Mouse (Mus musculus): ENCODE measurements around the gene Hrh1. TPM values are rescaled to one million over a fixed set of nuclear protein-coding genes. Genes with fewer than 3 reads are reported as not detected.
A peak's percentile ranks its signal among the peaks of the same experiment; 100 is the strongest.

Hrh1 gene
- polyA plus RNA-seq (2015; fragmentation: Nextera tagmentation; extraction: Ambion mirVana), result 0.05 and 0.19 TPM in 2 replicates

- peak; percentile 43 for DNase-seq (ENCODE audit: low spot score)
Observed at GRCm38 (mm10) chr6:114397691-114398217, at the start of gene Hrh1. Gene Hrh1 (plus strand): TSS chr6:114397936.

GRCm38 (mm10) chr6:114354635-114355034, 43.1 kb upstream of the Hrh1 start:
- DNase-seq (ENCODE audit: low spot score) (no peak), ATAC-seq (no peak)
- no peak overlapping the region for H3K27ac ChIP-seq (ENCODE audit: low read length)
- H3K4me2 ChIP-seq (replicated peaks; ENCODE audit: low read depth, low read length), result no peak overlapping the region
- H3K4me1 ChIP-seq (ENCODE audit: insufficient read depth, low read depth, low read length), result no peaks in the 10 kb centered on the region
- 43% methylated on average over 4 of the region's 4 CpGs for WGBS
- H3K36me3 ChIP-seq (ENCODE audit: insufficient read depth, low read length), result no peaks in the 10 kb centered on the region
- H3K4me3 ChIP-seq (ENCODE audit: low read depth, low read length), result no peak overlapping the region
- no peak overlapping the region for H3K9ac ChIP-seq (replicated peaks; ENCODE audit: low read depth)
- H3K27me3 ChIP-seq (replicated peaks; ENCODE audit: insufficient read depth, low read length), result no peaks in the 10 kb centered on the region
- TF ChIP-seq EP300 (IDR thresholded peaks at IDR 0.05) (no peak), CTCF (IDR thresholded peaks at IDR 0.05) (no peak)
- no peaks in the 10 kb centered on the region for H3K9me3 ChIP-seq (ENCODE audit: low read length)

More at GRCm38 (mm10) chr6:114397691-114398217, at the start of gene Hrh1:
- Histone ChIP-seq H3K27me3 (replicated peaks; ENCODE audit: insufficient read depth, low read length) (peaks cover 26% of the 10 kb centered on the region), H3K27ac (ENCODE audit: low read length) (no peak within 1 kb of the TSS), H3K4me3 (ENCODE audit: low read depth, low read length) (peak within 1 kb of the TSS; percentile 39), H3K36me3 (ENCODE audit: insufficient read depth, low read length) (no peaks in the 10 kb centered on the region), H3K9ac (replicated peaks; ENCODE audit: low read depth) (no peak within 1 kb of the TSS), H3K4me2 (replicated peaks; ENCODE audit: low read depth, low read length) (peak within 1 kb of the TSS; percentile 70), H3K4me1 (ENCODE audit: insufficient read depth, low read depth, low read length) (peaks cover 2% of the 10 kb centered on the region; the same call in 1 of the 2 replicates), H3K9me3 (ENCODE audit: low read length) (no peaks in the 10 kb centered on the region)
- WGBS, result 3% methylated on average over 32 of the region's 56 CpGs
- TF ChIP-seq CTCF (IDR thresholded peaks at IDR 0.05) (no peak), EP300 (IDR thresholded peaks at IDR 0.05) (no peak)
- ATAC-seq, result peak; percentile 41

GRCm38 (mm10) chr6:114358171-114358570, 39.6 kb upstream of the Hrh1 start:
- H3K4me3 ChIP-seq (ENCODE audit: low read depth, low read length), result no peak overlapping the region
- no peak overlapping the region for H3K27ac ChIP-seq (ENCODE audit: low read length)
- H3K27me3 ChIP-seq (replicated peaks; ENCODE audit: insufficient read depth, low read length), result no peaks in the 10 kb centered on the region
- no peaks in the 10 kb centered on the region for H3K4me1 ChIP-seq (ENCODE audit: insufficient read depth, low read depth, low read length)
- H3K9me3 ChIP-seq (ENCODE audit: low read length), result no peaks in the 10 kb centered on the region
- ATAC-seq (no peak), DNase-seq (ENCODE audit: low spot score) (no peak)
- no peak overlapping the region for H3K4me2 ChIP-seq (replicated peaks; ENCODE audit: low read depth, low read length)
- no peaks in the 10 kb centered on the region for H3K36me3 ChIP-seq (ENCODE audit: insufficient read depth, low read length)
- H3K9ac ChIP-seq (replicated peaks; ENCODE audit: low read depth), result no peak overlapping the region
- 32% methylated on average over 3 of the region's 3 CpGs for WGBS
- TF ChIP-seq CTCF (IDR thresholded peaks at IDR 0.05), result no peak
- no peak for TF ChIP-seq EP300 (IDR thresholded peaks at IDR 0.05)

- DNase-seq (ENCODE audit: low spot score) (no peak), ATAC-seq (no peak)
- Histone ChIP-seq H3K4me2 (replicated peaks; ENCODE audit: low read depth, low read length) (no peak overlapping the region), H3K36me3 (ENCODE audit: insufficient read depth, low read length) (no peaks in the 10 kb centered on the region), H3K27ac (ENCODE audit: low read length) (no peak overlapping the region), H3K9me3 (ENCODE audit: low read length) (no peaks in the 10 kb centered on the region), H3K4me3 (ENCODE audit: low read depth, low read length) (no peak overlapping the region), H3K27me3 (replicated peaks; ENCODE audit: insufficient read depth, low read length) (no peaks in the 10 kb centered on the region), H3K4me1 (ENCODE audit: insufficient read depth, low read depth, low read length) (no peaks in the 10 kb centered on the region), H3K9ac (replicated peaks; ENCODE audit: low read depth) (no peak overlapping the region)
- 54% methylated on average over 4 of the region's 4 CpGs for WGBS
- TF ChIP-seq EP300 (IDR thresholded peaks at IDR 0.05) (no peak), CTCF (IDR thresholded peaks at IDR 0.05) (no peak)
Observed at GRCm38 (mm10) chr6:114362355-114362754, 35.4 kb upstream of the Hrh1 start.

GRCm38 (mm10) chr6:114363740-114364139, 34.0 kb upstream of the Hrh1 start:
- H3K4me3 ChIP-seq (ENCODE audit: low read depth, low read length), result no peak overlapping the region
- H3K4me2 ChIP-seq (replicated peaks; ENCODE audit: low read depth, low read length), result no peak overlapping the region
- DNase-seq (ENCODE audit: low spot score) (no peak), ATAC-seq (no peak)
- no peak overlapping the region for H3K27ac ChIP-seq (ENCODE audit: low read length)
- no peak overlapping the region for H3K9ac ChIP-seq (replicated peaks; ENCODE audit: low read depth)
- H3K4me1 ChIP-seq (ENCODE audit: insufficient read depth, low read depth, low read length), result no peaks in the 10 kb centered on the region
- TF ChIP-seq CTCF (IDR thresholded peaks at IDR 0.05) (no peak), EP300 (IDR thresholded peaks at IDR 0.05) (no peak)
- no peaks in the 10 kb centered on the region for H3K27me3 ChIP-seq (replicated peaks; ENCODE audit: insufficient read depth, low read length)
- 81% methylated on average over 8 of the region's 8 CpGs for WGBS
- H3K9me3 ChIP-seq (ENCODE audit: low read length), result no peaks in the 10 kb centered on the region
- H3K36me3 ChIP-seq (ENCODE audit: insufficient read depth, low read length), result no peaks in the 10 kb centered on the region

- Histone ChIP-seq H3K36me3 (ENCODE audit: insufficient read depth, low read length) (no peaks in the 10 kb centered on the region), H3K4me1 (ENCODE audit: insufficient read depth, low read depth, low read length) (no peaks in the 10 kb centered on the region), H3K4me2 (replicated peaks; ENCODE audit: low read depth, low read length) (no peak overlapping the region), H3K9ac (replicated peaks; ENCODE audit: low read depth) (no peak overlapping the region), H3K4me3 (ENCODE audit: low read depth, low read length) (no peak overlapping the region), H3K9me3 (ENCODE audit: low read length) (no peaks in the 10 kb centered on the region), H3K27ac (ENCODE audit: low read length) (no peak overlapping the region), H3K27me3 (replicated peaks; ENCODE audit: insufficient read depth, low read length) (no peaks in the 10 kb centered on the region)
- no peak for ATAC-seq
- WGBS, result 77% methylated on average over 5 of the region's 5 CpGs
- no peak for DNase-seq (ENCODE audit: low spot score)
- TF ChIP-seq CTCF (IDR thresholded peaks at IDR 0.05), result no peak
- TF ChIP-seq EP300 (IDR thresholded peaks at IDR 0.05), result no peak
Observed at GRCm38 (mm10) chr6:114364734-114365133, 33.0 kb upstream of the Hrh1 start.

GRCm38 (mm10) chr6:114366191-114366590, 31.5 kb upstream of the Hrh1 start:
- H3K4me2 ChIP-seq (replicated peaks; ENCODE audit: low read depth, low read length), result no peak overlapping the region
- no peaks in the 10 kb centered on the region for H3K27me3 ChIP-seq (replicated peaks; ENCODE audit: insufficient read depth, low read length)
- H3K36me3 ChIP-seq (ENCODE audit: insufficient read depth, low read length), result no peaks in the 10 kb centered on the region
- TF ChIP-seq CTCF (IDR thresholded peaks at IDR 0.05), result no peak
- no peak for TF ChIP-seq EP300 (IDR thresholded peaks at IDR 0.05)
- H3K4me3 ChIP-seq (ENCODE audit: low read depth, low read length), result no peak overlapping the region
- no peak overlapping the region for H3K27ac ChIP-seq (ENCODE audit: low read length)
- no peak overlapping the region for H3K9ac ChIP-seq (replicated peaks; ENCODE audit: low read depth)
- H3K4me1 ChIP-seq (ENCODE audit: insufficient read depth, low read depth, low read length), result no peaks in the 10 kb centered on the region
- 67% methylated on average over 5 of the region's 5 CpGs for WGBS
- ATAC-seq (no peak), DNase-seq (ENCODE audit: low spot score) (no peak)
- H3K9me3 ChIP-seq (ENCODE audit: low read length), result no peaks in the 10 kb centered on the region

Data from lung, postnatal 0 days (tissue).